Mouse (Mus musculus): ENCODE measurements around the gene Slc1a2.

The Slc1a2 gene

DNA sequence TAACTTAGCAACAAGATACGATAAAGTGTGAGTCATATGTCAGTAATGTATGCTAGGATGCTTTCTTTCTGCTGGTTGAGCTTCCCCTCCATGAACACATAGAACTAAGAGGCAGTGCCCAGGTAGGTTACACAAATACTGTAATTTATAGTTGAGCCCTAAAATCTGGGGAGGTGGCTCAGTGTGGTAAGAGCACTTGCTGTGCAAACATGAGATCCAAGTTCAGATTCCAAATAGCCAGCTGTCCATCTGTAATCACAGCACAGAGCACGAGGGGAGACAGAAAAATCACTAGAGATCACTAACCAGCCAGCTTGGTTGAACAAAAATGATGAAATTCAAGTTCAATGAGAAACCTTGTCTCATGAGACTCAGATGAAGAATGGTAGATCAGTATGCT, 63.4 kb downstream of the Slc1a2 start:
- no peak for DNase-seq

DNA sequence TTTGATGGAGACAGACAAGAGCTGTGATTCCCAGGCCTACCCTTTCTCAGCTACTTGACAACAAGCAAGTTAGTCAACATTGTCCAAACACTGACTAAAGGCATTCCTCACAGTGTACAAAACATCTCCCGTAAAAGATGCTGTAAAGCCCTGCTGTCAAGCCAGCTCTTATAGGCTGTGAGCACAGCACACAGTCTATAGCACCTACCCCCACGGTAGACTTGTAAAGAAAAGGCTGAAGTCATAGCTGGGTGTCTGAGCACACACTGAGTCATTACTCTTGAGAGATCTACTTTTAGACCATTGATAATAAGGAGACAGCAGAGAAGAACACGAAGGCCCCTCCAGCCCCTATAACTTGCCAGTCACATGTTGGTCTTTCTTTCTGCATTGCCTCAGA, 66.6 kb downstream of the Slc1a2 start:
- DNase-seq: no peak

DNA sequence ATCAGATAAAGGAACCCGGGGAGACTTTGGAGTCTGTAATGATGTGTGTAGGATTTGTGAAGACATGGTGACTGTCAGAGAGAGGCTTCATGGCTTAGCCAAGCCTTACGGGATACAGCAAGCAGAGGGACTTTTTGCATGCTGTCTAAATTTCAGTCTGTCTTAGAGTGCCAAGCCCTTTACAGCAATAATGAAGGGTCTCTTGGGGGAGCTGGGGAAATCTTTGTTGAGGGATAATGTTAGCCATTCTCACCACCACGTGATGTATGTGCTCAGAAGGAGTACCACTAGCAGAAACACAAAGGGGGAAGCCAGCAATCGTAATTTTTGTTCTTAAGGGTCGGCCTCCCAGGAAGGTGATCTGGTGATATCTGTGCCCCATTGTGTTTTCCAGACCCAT, 71.9 kb downstream of the Slc1a2 start:
- DNase-seq: no peak

DNA sequence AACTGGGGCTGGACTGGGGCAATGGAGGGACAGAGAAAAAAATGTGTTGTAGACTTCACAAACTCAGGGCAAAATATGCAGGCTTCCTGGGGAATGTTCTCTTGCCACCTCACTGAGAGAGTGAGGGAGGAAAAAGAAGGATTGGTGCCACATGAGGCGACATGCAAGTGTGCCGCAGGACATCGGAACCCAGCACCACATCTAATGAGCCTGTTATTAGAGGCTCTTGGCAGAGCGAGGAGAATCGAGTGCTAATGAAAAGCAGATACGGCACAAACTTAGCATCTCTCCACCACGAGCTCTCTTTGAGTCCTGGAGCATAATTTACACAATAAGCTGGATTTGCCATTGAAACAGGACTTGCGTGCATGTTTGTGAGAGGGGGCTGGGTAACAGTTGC, 72.3 kb downstream of the Slc1a2 start:
- DNase-seq: no peak

DNA sequence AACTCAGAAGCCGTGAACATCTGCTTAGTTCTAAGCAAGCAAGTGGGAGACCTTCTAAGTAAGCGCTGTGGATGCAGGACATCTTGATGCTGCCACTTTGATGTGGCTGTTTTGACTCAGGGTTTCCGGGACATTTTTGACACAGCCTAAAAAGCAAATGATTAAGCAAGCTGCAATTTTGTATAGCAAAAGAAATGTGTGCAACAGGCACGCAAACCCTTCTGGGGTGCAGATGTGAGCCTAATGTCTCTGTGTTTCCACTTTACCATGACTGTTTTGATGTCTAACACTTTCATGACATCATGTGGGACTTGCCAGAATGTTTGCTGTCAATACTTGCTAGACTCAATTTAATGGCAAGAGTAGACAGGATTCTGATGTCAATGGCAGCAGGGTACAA, 74.7 kb downstream of the Slc1a2 start:
- DNase-seq: peak; percentile 17

DNA sequence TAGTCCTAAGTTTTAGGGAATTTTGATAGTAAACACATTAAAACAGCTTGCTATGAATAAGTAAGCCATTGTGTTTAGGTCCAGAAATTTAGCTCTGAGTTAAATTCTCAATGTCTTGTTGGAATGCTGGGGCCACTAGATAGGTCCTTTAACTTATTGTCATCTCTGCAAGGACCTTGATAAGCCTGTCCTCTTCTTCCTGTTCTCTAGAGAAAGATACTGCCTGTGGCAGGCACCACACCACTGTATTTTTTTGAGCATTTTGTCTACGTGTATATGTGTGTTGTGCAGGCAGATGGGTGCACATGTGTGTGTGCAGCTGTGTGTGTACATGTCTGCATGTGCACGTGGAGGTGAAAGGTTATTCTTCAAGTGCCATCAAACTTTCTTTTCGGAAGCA, 75.6 kb downstream of the Slc1a2 start:
- no peak for DNase-seq

DNA sequence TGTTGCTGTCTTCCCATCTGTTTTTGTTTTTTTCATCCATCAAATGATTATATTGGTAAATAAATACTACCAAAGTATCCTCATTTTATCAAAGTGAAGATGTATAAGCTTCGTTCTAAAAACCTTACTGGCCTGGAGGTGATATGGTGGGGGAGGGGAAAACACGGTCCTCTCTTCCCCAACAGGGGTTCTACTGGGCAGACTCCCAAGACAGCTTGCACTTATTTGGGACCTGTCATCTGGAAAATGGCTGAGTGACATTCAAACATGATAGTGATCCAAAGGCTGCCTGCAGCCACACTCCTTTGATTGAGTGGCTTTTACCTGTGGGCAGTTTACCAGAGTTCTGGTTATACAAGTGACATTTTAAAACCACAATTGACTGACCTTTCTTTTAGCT, 76.6 kb downstream of the Slc1a2 start:
- no peak for DNase-seq

DNA sequence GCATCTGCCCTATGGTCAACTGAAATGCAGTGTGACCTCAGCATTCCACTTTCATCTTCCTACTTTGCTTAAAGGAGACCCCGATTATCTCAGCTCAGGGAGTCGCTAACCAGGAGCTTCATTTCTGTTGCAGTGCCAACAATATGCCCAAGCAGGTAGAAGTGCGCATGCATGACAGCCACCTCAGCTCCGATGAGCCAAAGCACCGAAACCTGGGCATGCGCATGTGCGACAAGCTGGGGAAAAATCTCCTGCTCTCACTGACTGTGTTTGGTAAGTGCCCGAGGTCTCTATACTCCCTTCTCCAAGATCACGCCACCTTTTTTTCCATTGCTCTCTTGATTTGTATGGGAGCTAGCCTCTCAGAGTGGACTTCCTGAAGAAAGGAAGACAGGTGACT, 77.4 kb downstream of the Slc1a2 start:
- no peak for DNase-seq

DNA sequence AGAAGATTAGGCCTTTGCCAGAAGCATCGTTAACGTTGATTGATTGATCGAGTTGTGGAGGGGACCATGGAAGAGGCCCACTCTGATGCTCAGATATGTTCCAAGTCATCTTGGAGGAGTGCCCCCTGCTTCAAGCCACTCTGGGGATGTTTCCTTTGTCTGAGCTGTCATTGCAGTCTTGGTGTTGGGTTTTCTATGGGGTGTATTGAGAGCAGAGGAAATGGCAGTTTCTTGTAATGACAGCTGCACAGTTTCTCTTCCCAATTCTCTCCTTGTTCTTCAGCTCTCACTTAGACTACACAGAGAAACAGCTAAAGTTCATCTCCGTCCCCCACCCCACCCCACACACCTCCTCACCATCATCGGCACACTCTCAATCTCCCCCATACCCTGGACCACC, 78.0 kb downstream of the Slc1a2 start:
- DNase-seq: no peak

DNA sequence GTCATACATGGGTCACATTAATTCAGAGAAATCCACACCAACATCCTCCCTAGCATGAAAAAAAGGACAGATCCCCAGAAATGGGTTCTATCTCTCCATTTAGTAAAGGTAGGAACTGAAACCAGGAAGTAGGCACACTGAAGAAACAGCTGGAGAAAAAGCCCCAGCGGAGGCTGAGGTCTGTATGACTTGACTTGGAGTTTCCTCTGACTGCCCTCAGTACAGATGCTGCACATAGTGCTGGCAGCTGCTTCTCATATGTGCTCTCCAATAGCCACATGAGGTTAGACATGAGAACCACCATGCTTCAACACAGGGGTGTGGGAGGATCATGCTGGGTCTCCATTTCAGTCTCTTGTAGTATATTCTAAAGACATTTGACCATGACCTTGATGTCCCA, 80.4 kb downstream of the Slc1a2 start:
- no peak for DNase-seq

DNA sequence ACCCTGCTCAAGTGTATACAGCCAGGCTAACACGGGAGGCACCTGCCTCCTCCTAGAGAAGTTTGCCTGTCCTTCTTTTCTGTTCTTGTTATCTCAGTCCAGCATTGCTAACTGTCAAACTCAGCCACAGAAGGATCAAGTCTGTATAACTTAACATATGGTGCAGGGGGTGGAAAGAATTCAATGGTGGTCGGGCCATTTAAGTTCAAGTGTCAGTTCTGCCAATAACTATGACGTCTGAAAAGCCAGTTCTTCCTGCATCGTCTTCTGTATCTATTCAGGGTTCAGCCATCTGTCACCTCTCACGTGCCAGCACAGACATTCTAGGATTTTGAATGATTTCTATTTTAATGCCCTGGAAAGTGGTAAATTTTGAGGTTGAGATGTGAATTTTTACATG, 84.2 kb downstream of the Slc1a2 start:
- DNase-seq: no peak

DNA sequence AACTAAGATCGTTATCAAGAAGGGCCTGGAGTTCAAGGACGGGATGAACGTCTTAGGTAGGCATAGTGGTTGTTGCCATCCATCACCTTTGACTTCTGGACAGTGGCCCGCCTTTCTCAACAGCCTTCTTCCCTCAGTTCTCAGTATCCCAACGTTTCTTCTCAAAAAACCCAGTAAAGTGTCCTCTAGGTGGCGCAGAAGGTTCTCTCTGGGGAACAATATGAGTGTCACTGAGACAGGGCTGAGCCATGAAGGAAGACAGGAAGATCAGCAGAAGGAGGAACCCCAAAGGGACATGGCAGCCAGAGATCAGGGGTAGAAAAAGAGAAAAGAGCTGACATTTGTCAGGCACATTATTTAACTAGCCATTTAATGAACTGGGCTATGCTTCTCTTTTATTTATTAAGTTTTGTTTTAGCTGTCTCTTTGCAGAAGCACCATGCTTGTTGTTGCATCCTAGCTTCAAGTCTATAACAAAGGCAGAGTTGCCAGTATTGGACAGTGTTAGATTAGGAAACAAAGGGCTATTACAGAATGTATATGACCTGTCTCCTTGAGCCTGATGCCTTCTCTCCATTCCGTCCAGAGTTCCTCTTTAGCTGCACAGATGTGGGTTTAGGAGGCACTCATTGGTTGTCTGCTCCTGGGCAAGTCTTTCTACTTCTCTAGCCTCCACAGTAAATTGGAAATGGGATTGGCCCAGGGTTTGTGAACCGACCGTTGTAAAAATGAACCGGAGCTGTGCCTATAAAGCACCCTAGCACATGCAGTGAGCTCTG, 85.6 kb downstream of the Slc1a2 start:
- peak; percentile 72 for DNase-seq

DNA sequence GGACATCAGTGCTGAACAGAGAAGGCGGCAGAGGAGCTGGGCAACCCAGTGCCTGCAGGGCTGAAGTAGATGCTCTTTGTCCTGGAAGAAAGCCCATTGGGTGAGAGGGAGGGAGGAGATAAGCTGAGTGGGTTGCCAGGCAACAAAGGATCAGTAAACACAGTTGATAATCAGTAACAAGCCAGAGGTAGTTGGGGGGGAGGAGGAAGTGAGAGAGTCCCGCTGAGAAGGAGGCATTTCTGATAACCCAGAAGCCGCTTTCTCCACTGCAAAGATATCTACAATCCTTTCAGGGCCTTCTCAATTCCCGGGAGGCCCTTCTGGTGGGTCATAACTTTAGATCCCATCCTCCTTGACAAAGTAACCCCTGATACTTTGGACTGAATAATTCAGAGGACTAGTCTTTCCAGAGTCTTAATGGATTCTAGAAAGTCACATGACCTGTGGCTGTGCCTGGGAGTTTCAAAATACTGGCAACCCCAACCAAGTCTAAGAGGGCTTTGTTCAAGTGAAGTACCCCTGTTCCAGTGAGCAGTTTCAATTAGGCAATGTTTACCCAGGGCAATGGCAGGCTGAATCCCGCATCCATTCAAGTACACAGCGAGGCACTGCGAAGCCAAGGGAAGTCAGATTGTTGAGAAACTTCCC, 86.9 kb downstream of the Slc1a2 start:
- DNase-seq: no peak

DNA sequence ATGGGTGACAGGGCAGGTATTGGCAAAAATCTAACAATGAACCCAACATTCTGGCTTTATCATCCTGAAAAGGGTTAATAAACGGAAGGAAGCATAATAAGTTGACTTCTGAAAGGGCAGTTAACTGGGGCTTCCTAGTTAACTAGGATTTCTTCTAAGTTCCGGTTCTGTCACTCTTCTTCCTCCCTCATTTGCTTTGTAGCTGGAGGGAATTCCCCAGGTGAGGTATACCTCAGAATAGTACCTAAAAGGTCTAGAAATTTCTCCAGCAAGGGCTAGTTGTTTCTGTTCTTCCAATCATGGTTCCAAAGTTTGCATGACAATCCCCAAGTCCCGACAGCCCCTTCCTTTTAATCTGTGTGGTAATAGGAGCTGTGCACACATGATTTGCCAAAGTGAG, 89.3 kb downstream of the Slc1a2 start:
- no peak for DNase-seq

DNA sequence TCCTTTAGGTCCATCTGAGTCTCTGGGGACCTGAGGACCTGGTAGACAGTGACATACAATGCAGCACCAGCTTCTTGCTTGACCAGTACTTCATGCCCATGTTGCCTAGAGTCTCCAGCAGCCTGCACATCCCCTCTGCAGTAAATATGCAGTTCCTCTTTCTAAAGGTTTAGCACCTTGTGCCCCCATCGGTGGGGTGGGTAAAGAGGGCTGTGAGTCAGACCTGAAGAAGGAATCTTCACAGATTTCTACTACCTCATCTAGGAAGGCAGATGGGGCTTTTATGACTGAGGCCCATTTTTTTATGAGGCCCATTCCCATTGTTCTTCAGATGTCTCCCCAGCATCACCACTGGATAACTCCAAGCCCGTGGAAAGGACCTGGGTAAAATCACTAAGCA, 91.5 kb downstream of the Slc1a2 start:
- no peak for DNase-seq

DNA sequence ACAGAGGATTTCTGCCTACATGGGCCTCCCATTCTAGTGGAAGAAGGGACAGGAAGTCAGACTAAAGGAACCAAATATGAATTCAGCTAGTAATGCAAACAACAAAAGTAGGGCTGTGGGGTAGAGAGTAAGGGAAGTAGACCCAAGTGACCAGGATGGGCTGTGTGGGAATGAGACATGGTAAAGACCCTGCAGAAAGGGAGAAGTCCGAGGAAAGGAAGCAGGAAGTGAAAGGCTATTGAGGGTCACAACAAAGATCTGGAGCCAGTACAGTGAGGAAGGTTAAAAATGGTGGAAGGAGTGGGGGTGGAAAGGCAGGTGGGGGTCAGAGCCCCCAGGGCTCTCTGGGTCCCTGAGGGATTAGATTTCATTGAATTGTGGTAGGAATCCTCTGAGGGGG, 93.4 kb downstream of the Slc1a2 start:
- DNase-seq: no peak

DNA sequence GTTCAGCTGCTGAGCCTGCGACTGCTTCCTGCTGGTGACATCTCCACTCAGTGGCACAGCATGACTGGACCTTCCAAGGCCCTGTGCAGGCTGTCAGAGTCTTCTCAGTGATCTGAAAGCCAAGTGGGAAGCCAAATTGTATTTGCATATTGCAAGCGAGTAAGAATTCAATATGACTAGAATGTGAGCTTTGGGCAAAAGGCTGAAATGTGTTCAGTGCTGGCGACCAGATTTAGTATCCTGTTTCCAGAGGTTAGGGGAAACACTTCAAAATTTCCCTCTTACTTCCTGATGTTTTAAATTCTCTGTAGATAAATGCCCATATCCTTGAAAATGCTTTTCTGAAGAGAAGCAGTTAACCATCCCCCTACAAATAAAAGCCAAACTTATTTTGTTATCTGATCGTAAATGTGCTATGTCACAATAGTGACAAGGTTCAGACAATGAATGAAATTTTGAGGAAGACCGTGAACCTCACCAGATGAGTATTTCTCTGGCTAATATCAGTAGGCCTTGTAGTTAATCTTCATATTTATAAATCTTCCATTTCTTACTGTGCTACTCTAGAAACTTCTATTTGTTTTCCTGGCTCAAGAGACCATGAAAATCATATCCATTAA, 98.9 kb downstream of the Slc1a2 start:
- no peak for DNase-seq

DNA sequence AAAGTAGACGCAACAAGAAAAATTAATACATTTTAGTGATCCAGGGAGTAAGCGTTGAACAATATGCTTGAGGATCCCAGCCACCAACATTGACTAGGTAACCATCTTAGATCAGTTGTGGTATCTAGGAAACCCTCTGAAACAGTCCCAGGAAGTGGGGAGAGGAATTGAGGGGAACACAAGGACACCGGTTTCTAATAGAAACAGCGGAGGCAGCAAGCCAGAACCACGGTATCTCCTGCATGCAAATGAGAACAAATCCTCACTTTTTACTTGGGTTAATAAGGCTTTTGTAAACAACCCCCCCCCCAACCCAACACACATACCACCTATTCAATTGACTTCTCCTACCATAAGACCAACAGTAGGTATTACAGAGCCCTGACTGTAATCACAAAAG, 101.0 kb downstream of the Slc1a2 start:
- no peak for DNase-seq

DNA sequence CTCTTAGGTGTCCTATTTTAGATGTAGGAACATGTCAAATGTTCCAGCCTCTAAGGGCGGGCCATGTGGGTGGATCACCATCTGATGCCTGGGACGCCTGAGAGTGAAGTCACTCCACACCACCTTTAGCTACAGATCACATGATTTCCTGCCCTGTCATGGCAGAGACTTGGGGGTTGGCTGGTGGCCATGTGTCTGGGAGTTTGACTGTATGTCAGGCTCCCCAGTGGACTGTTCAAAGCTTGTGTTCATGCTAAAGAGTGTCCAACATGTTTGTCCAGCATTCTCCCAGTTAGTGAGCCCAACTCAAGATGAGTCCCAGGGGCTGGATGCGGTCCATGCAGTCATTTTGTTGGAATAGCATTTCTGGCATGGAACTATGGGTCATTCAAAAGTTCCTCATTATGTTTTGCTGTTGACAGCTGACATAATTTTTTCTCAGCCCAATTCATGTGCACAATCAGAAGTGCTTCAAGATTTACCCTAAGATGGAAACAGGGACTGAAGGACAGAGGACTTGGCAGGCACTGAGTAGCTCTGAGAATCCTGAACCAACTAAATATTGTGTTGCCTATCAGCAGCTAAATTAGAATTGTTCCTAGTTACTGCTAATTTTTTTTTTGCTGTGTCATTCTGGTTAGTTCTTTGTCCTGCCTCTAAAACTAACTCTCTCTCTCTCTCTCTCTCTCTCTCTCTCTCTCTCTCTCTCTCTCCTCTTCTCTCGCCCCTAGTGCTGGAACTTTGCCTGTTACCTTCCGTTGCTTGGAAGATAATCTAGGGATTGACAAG, 102.0 kb downstream of the Slc1a2 start:
- no peak for DNase-seq

DNA sequence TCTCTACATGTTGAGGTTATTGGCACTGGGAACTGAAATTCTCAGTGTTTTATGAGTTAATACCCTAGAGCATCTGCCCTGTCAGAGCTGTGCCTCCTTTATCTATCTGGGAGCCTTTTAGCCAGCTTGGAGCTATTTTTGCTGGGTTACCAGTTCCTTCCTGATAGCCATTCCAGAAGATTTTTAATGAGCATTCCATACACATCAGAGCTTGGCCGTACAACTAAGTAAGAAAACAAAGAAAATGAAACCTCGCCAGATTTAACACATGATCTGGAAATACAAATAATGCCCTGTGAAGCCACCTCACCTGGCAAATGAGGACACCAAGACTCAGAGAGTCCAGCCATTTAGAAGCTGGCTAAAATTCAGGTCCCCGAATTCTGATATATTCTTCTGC, 104.7 kb downstream of the Slc1a2 start:
- no peak for DNase-seq

DNA sequence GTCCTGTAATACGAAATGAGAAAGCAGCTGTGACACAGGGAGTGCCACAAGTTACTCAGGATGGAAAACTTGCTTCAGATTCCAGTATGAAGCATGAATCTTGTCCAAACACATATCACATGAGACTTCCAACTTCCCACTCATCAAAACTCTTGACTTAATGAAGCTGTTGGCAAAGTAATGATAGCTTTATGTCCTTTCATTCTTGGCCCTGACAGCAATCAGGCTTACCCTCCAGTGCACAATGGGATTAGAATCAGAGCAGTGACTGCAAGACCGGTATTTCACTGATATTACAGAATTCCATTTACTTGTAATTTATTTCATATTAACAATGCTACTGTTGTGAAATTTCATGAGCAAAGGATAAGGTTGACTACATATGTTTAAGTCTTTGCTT, 105.5 kb downstream of the Slc1a2 start:
- no peak for DNase-seq

DNA sequence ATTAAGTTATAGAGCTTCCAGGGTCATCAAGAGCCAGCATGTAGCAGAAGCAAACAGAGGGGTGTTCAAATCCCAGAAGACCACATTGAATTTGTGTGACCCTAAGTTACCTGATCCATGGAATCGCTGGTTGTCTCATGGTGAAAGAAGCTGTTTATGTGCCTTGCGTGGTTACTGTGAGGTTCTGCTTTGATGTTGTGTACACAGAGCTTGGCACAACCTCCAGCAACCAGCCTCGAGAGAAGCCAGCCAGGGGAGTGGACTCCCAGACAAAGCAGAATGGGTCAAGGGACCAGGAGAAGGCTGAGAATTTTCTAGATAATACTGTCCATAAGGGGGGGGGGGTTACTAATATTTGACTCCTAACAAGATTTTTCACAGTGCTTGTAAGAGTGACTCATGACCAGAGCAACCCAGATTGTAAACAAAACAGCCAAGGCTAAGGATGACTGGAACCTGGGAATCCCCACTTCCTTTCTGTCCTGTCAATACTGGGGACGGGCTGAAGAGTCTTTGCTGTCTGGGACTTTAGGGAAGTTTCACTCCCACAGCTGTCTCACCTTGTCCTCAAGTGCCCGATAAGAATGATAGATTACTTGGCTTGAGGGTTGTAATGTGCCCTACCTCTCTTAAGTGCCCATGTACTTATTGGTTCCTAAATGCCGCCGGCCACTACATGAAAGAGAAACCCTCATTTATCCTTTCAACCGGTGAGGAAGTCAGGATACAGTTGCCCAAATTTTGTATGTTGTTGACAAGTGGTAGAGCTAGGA, 106.3 kb downstream of the Slc1a2 start:
- no peak for DNase-seq

DNA sequence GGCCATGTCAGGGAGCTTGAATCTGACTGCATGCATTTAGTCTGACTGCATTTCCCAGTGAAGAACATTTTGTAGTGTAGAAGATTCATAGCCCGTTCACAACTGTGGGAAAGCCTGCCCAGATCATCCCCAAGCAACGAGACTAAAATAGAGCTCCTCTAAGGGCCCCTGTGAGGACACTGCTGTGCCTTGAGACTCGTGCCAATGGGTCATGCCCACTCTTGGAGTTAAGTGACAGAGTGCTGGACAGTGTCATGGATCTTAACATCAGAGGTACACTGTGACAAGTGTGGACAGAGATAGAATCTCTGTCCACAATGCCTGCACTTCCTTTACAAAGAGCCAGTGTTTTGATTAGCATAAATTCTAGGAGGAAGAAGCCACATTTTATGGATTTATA, 109.8 kb downstream of the Slc1a2 start:
- no peak for DNase-seq
